8 mouse cellular contexts compared by ENCODE assay signal in genomic region chr7:64373147-64373829, GRCm38 (mm10). TPM values are rescaled to one million over a fixed set of nuclear protein-coding genes. Genes with fewer than 3 reads are reported as not detected.
DNase-seq lines count a peak whose midpoint lies in the region; ATAC-seq and TF ChIP-seq lines count a peak whose summit lies in the region.

No protein-coding gene starts in this region.

- H3K9ac ChIP-seq in lung, embryonic 16.5 days (ENCODE audit: low read length), result peak overlapping the region; percentile 91
- H3K9ac ChIP-seq in midbrain, postnatal 0 days (replicated peaks; ENCODE audit: low read length, poor library complexity, severe bottlenecking), result peak overlapping the region; percentile 39; the same call in 1 of the 2 replicates

- no peaks in the 10 kb centered on the region for H3K9me3 ChIP-seq in lung, embryonic 16.5 days (ENCODE audit: control insufficient read depth, low read length)
- no peaks in the 10 kb centered on the region for H3K9me3 ChIP-seq in embryonic facial prominence, embryonic 10.5 days
- no peaks in the 10 kb centered on the region for H3K9me3 ChIP-seq in midbrain, postnatal 0 days (ENCODE audit: low read length)

- H3K4me2 ChIP-seq in lung, embryonic 16.5 days (ENCODE audit: low read depth, low read length), result peak overlapping the region; percentile 81
- peak overlapping the region; percentile 60 for H3K4me2 ChIP-seq in midbrain, postnatal 0 days (ENCODE audit: low read depth, low read length, poor library complexity, severe bottlenecking)

- no peaks in the 10 kb centered on the region; the same call in 1 of the 2 replicates for H3K4me1 ChIP-seq in lung, embryonic 16.5 days (replicated peaks; ENCODE audit: control insufficient read depth, insufficient read depth, low read length)
- peaks cover 14% of the 10 kb centered on the region for H3K4me1 ChIP-seq in embryonic facial prominence, embryonic 10.5 days
- H3K4me1 ChIP-seq in midbrain, postnatal 0 days (ENCODE audit: insufficient read depth, low read length), result peaks cover 5% of the 10 kb centered on the region; the same call in 1 of the 2 replicates

- WGBS in lung, embryonic 16.5 days, result 8% methylated on average over 18 of the region's 18 CpGs
- whole genome bisulfite sequencing in embryonic facial prominence, embryonic 10.5 days, result 18% methylated on average over 18 of the region's 18 CpGs
- 10% methylated on average over 18 of the region's 18 CpGs for WGBS in midbrain, postnatal 0 days

- peak overlapping the region; percentile 97 for H3K27ac ChIP-seq in lung, embryonic 16.5 days (ENCODE audit: low read length)
- peak overlapping the region; percentile 92 for H3K27ac ChIP-seq in embryonic facial prominence, embryonic 10.5 days (replicated peaks)
- H3K27ac ChIP-seq in midbrain, postnatal 0 days (ENCODE audit: low read depth, low read length), result peak overlapping the region; percentile 84

- DNase-seq in lung, adult 18-20 months, result no peak
- no peak for DNase-seq in embryonic facial prominence, embryonic 10.5 days (ENCODE audit: low spot score)
- no peak for DNase-seq in midbrain, postnatal 0 days (ENCODE audit: low spot score)
- no peak for DNase-seq in layer of hippocampus, postnatal 10 days (ENCODE audit: low spot score in 2 of 2)
- DNase-seq in cerebellum, postnatal 4 days (ENCODE audit: low spot score in 2 of 2), result no peak
- no peak for DNase-seq in right cerebral cortex, postnatal 36 days (ENCODE audit: low spot score in 2 of 2)

- no peak for TF ChIP-seq CTCF in midbrain, postnatal 0 days (IDR thresholded peaks at IDR 0.05)

- ATAC-seq in lung, embryonic 16.5 days (ENCODE audit: low read depth), result peak; percentile 32; the same call in 1 of the 2 replicates
- peak; percentile 33 for ATAC-seq in inflammation-experienced regulatory T-cells, adult 6 months
- peak; percentile 18 for ATAC-seq in midbrain, postnatal 0 days (ENCODE audit: low FRiP score)

- peaks cover 18% of the 10 kb centered on the region for H3K36me3 ChIP-seq in lung, embryonic 16.5 days (ENCODE audit: control insufficient read depth, insufficient read depth, low read length)
- peaks cover 66% of the 10 kb centered on the region for H3K36me3 ChIP-seq in embryonic facial prominence, embryonic 10.5 days (replicated peaks)
- peaks cover 24% of the 10 kb centered on the region for H3K36me3 ChIP-seq in midbrain, postnatal 0 days (ENCODE audit: insufficient read depth, low read length)

- no peaks in the 10 kb centered on the region for H3K27me3 ChIP-seq in lung, embryonic 16.5 days (ENCODE audit: control insufficient read depth, insufficient read depth, low read depth, low read length)
- no peaks in the 10 kb centered on the region for H3K27me3 ChIP-seq in embryonic facial prominence, embryonic 10.5 days (replicated peaks; ENCODE audit: low read depth, poor library complexity, severe bottlenecking)
- H3K27me3 ChIP-seq in midbrain, postnatal 0 days (ENCODE audit: insufficient read depth, low read length), result no peaks in the 10 kb centered on the region

- H3K4me3 ChIP-seq in lung, embryonic 16.5 days (ENCODE audit: low read length), result peak overlapping the region; percentile 79
- H3K4me3 ChIP-seq in embryonic facial prominence, embryonic 10.5 days, result peak overlapping the region; percentile 76
- peak overlapping the region; percentile 66 for H3K4me3 ChIP-seq in midbrain, postnatal 0 days (ENCODE audit: low read depth, low read length)

RNA-seq across cellular contexts. Expression of gene Fan1, which starts 0.6 kb away (rescaled TPM):
- 5.4 and 6.4 TPM in 2 replicates for polyA plus RNA-seq in lung, embryonic 16.5 days (2015; fragmentation: Nextera tagmentation; extraction: Ambion mirVana)
- polyA plus RNA-seq in embryonic facial prominence, embryonic 10.5 days (2016; fragmentation: Nextera tagmentation; extraction: Ambion mirVana), result 9.4 and 10.7 TPM in 2 replicates
- 1 to 10 TPM; 2.9 to 5.4 (median 4.3) TPM for polyA plus RNA-seq in inflammation-experienced regulatory T-cells, adult 6 months (2017; shearing (Covaris generic))
- 6.5 and 11.9 TPM in 2 replicates for total RNA-seq in midbrain, postnatal 0 days (2014; rRNA removed)
- 3.8 and 4.7 TPM in 2 replicates for polyA plus RNA-seq in midbrain, postnatal 0 days (2015; fragmentation: Nextera tagmentation; extraction: Ambion mirVana)
- total RNA-seq in layer of hippocampus, postnatal 10 days (2021), result 10 to 100 TPM in 1 of 2 experiments, 1 to 10 TPM in 1; 9.1 to 10.9 TPM

RNA-seq across cellular contexts. Expression of gene Mphosph10, which starts 18.8 kb away (rescaled TPM):
- 31.5 and 36.4 TPM in 2 replicates for polyA plus RNA-seq in lung, embryonic 16.5 days (2015; fragmentation: Nextera tagmentation; extraction: Ambion mirVana)
- polyA plus RNA-seq in embryonic facial prominence, embryonic 10.5 days (2016; fragmentation: Nextera tagmentation; extraction: Ambion mirVana), result 53.4 and 56.1 TPM in 2 replicates
- 10 to 100 TPM; 47.1 to 57.7 (median 56.0) TPM for polyA plus RNA-seq in inflammation-experienced regulatory T-cells, adult 6 months (2017; shearing (Covaris generic))
- 5.4 and 10.1 TPM in 2 replicates for total RNA-seq in midbrain, postnatal 0 days (2014; rRNA removed)
- polyA plus RNA-seq in midbrain, postnatal 0 days (2015; fragmentation: Nextera tagmentation; extraction: Ambion mirVana), result 19.2 and 20.3 TPM in 2 replicates
- 10 to 100 TPM; 19.5 to 24.6 TPM for total RNA-seq in layer of hippocampus, postnatal 10 days (2021)

RNA-seq across cellular contexts. Expression of gene Mcee, which starts 19.1 kb away (rescaled TPM):
- 86.3 and 88.0 TPM in 2 replicates for polyA plus RNA-seq in lung, embryonic 16.5 days (2015; fragmentation: Nextera tagmentation; extraction: Ambion mirVana)
- polyA plus RNA-seq in embryonic facial prominence, embryonic 10.5 days (2016; fragmentation: Nextera tagmentation; extraction: Ambion mirVana), result 44.0 and 44.6 TPM in 2 replicates
- polyA plus RNA-seq in inflammation-experienced regulatory T-cells, adult 6 months (2017; shearing (Covaris generic)), result 10 to 100 TPM; 18.8 to 22.3 (median 21.0) TPM
- 12.2 and 14.7 TPM in 2 replicates for total RNA-seq in midbrain, postnatal 0 days (2014; rRNA removed)
- 43.6 and 44.2 TPM in 2 replicates for polyA plus RNA-seq in midbrain, postnatal 0 days (2015; fragmentation: Nextera tagmentation; extraction: Ambion mirVana)
- total RNA-seq in layer of hippocampus, postnatal 10 days (2021), result 10 to 100 TPM; 44.0 to 47.0 TPM
